Mouse (Mus musculus) liver, embryonic 18 days (tissue): ENCODE data around the gene Cbr2. TPM values are rescaled to one million over a fixed set of nuclear protein-coding genes. Genes with fewer than 3 reads are reported as not detected.

Experiments
- polyA plus RNA-seq: library from polyadenylated mRNA; depleted of rRNA; stranded (reverse); fragments of >200 nt; gene quantifications from 2 replicates; pipeline ENCODE4 v1.2.3, GENCODE M21; 2012; rRNA removed

The Cbr2 gene
- polyA plus RNA-seq = 0.03 and 0.24 TPM in 2 replicates

DNA sequence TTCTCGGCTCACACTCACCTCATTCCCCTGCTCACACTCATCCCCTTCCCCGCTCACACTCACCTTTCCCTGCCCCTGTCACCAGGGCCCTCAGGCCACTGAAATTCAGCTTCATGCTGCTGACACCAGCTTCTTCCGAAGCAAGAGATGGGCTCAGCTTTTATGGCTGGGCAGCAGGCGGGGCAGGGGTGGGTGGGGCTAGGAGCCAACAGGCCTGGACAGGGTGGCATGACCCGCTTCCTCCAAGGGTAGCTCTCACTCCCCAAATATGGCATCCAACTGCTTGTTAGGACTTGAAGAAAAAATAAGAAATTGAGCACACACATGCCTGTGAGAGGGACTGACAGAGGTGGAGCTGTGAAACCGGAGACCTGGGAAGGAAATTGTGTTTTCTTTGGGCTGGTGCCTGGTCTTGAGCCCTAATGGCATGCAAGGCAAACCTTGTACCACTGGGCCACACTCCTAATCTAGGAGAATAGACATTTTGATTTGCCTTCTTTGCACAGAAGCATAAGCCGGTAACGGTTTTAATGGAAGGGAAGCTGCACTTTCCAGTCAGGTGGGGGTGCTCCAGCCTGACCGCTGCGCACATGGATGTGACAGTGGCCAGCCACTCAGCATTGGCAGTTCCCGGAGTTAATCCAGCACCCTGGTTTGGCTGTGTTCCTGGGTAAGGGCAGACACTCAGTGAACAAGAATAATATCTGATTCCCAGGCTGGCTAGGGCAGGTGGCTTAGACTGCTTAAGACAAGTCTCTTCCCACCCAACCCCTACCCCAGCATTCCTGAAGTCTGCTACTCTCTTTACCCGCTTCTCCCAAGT, at the start of gene Cbr2:
TSS of gene Cbr2 (minus strand) at position 257 of the 823 bp plus-strand sequence.

DNA sequence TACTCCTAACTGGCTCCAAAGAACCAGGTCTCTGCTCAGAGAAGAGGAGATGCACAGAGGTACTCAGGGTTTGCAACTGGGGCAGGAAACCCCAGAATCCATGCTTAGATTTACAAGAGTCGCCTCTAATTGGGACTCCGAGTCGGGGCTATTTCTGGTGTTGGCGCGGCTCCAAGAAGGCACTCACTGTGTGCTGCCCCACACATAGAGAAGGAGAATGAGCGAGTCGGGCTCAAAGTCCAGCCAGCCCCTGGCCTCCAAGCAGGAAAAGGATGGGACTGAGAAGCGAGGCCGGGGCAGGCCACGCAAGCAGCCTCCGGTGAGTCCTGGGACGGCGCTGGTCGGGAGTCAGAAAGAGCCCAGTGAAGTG, 30.7 kb upstream of the Cbr2 start, which contains the start of gene Hmga1b:
TSS of gene Hmga1b (plus strand) at position 123 of the 370 bp plus-strand sequence.

GRCm38 (mm10) chr11:120727169-120727527, 4.8 kb downstream of the Cbr2 start, which contains the start of gene Dcxr:
Dcxr (minus strand) TSS chr11:120727281.

GRCm38 (mm10) chr11:120721124-120722066, 10.5 kb downstream of the Cbr2 start, which contains the start of gene Rac3:
Rac3 (plus strand) TSS chr11:120721470.

DNA sequence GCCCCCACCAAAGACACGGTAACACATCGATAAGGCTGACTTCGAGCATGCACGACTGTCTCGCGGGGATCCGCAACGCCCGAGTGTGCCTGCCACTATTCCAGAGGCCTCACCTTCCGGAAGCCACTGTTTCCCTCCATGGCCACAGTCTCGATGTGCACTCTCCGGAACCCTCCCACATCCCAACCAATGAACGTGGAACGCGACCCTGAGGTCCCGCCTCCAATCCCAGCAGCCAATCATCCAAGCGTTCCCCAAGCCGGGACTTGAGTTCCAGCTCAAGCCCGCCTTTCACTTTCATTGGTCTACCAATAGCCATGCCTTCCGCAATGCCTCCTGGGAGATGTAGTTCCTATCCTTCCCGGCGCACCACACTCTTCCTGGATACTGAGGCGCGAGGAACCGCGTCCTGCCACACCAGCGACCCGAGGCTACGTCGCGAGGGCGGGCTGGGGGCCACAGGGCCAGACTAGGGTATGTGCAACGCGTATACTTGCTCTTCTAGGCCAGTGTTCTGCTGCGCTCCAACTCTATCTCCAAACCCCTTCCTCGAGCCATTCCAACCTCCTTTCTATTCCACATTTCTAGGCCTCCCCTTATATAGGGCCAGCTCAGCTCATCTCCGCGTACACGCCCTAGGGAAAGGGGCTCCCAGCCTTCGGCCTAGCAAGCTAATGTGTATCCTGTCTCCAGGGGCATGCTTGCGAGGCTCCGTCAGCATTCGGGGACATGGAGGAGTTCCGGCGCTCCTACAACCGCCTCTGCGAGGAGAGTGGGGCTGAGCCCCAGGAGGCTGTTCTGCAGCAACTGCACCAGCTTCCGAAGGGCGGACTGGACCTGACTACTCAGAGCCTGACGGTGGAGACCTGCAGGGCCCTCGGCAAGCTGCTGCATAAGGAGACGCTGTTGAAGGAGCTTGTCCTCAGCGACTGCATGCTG, 18.1 kb downstream of the Cbr2 start, which contains the start of the genes Cenpx and Lrrc45:
TSS of gene Cenpx (minus strand) at position 159 of the 939 bp plus-strand sequence.
TSS of gene Lrrc45 (plus strand) at position 346 of the 939 bp plus-strand sequence.

Other genes starting within 250 kb of the Cbr2 start
- 72.1 and 77.6 TPM in 2 replicates for gene Mrpl12, start 247.5 kb downstream of the Cbr2 start, polyA plus RNA-seq
- gene Slc25a10, start 240.3 kb downstream of the Cbr2 start, polyA plus RNA-seq = 30.6 and 30.7 TPM in 2 replicates
- gene Gcgr, start 201.4 kb downstream of the Cbr2 start, polyA plus RNA-seq = 49.1 and 58.0 TPM in 2 replicates
- gene Mcrip1, start 182.4 kb downstream of the Cbr2 start, polyA plus RNA-seq = 41.8 and 45.5 TPM in 2 replicates
- not detected in 2 replicates for gene Ppp1r27, start 181.0 kb downstream of the Cbr2 start, polyA plus RNA-seq
- 432 and 494 TPM in 2 replicates for gene P4hb, start 158.9 kb downstream of the Cbr2 start, polyA plus RNA-seq
- gene Arhgdia, start 150.5 kb downstream of the Cbr2 start, polyA plus RNA-seq = 142 and 152 TPM in 2 replicates
- 49.6 and 60.6 TPM in 2 replicates for gene Alyref, start 133.7 kb downstream of the Cbr2 start, polyA plus RNA-seq
- 34.4 and 36.3 TPM in 2 replicates for gene Anapc11, start 133.7 kb downstream of the Cbr2 start, polyA plus RNA-seq
- 4.7 TPM in 2 replicates for gene Npb, start 123.6 kb downstream of the Cbr2 start, polyA plus RNA-seq
- gene Pcyt2, start 114.2 kb downstream of the Cbr2 start, polyA plus RNA-seq = 389 and 419 TPM in 2 replicates
- 30.4 and 32.8 TPM in 2 replicates for gene Sirt7, start 106.9 kb downstream of the Cbr2 start, polyA plus RNA-seq
- gene Mafg, start 98.5 kb downstream of the Cbr2 start, polyA plus RNA-seq = 28.0 and 31.0 TPM in 2 replicates
- 6.9 and 7.8 TPM in 2 replicates for gene Pycr1, start 88.3 kb downstream of the Cbr2 start, polyA plus RNA-seq
- gene Myadml2, start 84.0 kb downstream of the Cbr2 start, polyA plus RNA-seq = 0.19 and 0.43 TPM in 2 replicates
- gene Notum, start 70.9 kb downstream of the Cbr2 start, polyA plus RNA-seq = 0.25 and 0.26 TPM in 2 replicates
- 23.8 and 25.4 TPM in 2 replicates for gene Aspscr1, start 59.1 kb downstream of the Cbr2 start, polyA plus RNA-seq
- gene Cenpx, start 18.4 kb downstream of the Cbr2 start, polyA plus RNA-seq = 54.1 and 60.7 TPM in 2 replicates
- 7.4 and 8.9 TPM in 2 replicates for gene Lrrc45, start 18.2 kb downstream of the Cbr2 start, polyA plus RNA-seq
- 1.2 and 1.7 TPM in 2 replicates for gene Rac3, start 10.6 kb downstream of the Cbr2 start, polyA plus RNA-seq
- gene Dcxr, start 4.8 kb downstream of the Cbr2 start, polyA plus RNA-seq = 42.2 and 46.5 TPM in 2 replicates
- 1.1 TPM in 2 replicates for gene Hmga1b, start 30.7 kb upstream of the Cbr2 start, polyA plus RNA-seq
- gene Rfng, start 52.1 kb upstream of the Cbr2 start, polyA plus RNA-seq = 5.5 and 6.7 TPM in 2 replicates
- gene Gps1, start 52.2 kb upstream of the Cbr2 start, polyA plus RNA-seq = 49.2 and 50.9 TPM in 2 replicates
- gene Dus1l, start 64.3 kb upstream of the Cbr2 start, polyA plus RNA-seq = 25.6 and 27.9 TPM in 2 replicates
- 99.0 and 126 TPM in 2 replicates for gene Fasn, start 92.4 kb upstream of the Cbr2 start, polyA plus RNA-seq
- gene Ccdc57, start 200.8 kb upstream of the Cbr2 start, polyA plus RNA-seq = 1.3 and 1.6 TPM in 2 replicates
- gene Slc16a3, start 216.4 kb upstream of the Cbr2 start, polyA plus RNA-seq = 22.8 and 24.2 TPM in 2 replicates